Mouse (Mus musculus): ENCODE results near the gene Prc1. TPM values are rescaled to one million over a fixed set of nuclear protein-coding genes. Genes with fewer than 3 reads are reported as not detected.

Prc1 gene
- polyA plus RNA-seq, 1 experiment from 2014 or later, result 121 TPM

DNA sequence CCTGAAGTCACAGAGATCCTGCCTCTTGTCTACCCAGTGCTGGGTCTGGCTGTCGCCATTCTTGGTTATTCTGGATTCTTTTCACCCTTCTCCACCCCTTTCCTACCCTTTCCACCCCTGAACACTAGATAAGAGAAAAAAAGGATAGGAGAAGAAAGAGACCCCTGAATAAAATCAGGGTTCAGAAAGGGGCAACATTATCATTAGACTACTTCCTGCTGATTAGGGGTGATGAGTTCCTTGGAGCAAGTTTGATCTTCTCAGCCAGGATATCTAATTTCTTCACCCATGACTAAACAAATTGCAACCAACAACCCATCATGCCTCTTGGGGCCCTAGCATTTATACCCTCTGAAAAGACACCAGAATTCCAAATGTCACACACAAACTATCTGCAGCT lies 26.5 kb upstream of the Prc1 start:
- ATAC-seq (ENCODE audit: extremely low read depth, insufficient number of reproducible peaks, low FRiP score, low TSS enrichment), result no peak
- Histone ChIP-seq H3K9ac (no peak overlapping the region), H3K4me1 (peaks cover 34% of the 10 kb centered on the region), H3K4me3 (no peak overlapping the region), H3K4me2 (no peak overlapping the region), H3K27me3 (replicated peaks) (no peaks in the 10 kb centered on the region), H3K27ac (replicated peaks) (no peak overlapping the region), H3K36me3 (peaks cover 55% of the 10 kb centered on the region), H3K9me3 (no peaks in the 10 kb centered on the region)
- 80% methylated on average over 1 of the region's 1 CpGs for WGBS

DNA sequence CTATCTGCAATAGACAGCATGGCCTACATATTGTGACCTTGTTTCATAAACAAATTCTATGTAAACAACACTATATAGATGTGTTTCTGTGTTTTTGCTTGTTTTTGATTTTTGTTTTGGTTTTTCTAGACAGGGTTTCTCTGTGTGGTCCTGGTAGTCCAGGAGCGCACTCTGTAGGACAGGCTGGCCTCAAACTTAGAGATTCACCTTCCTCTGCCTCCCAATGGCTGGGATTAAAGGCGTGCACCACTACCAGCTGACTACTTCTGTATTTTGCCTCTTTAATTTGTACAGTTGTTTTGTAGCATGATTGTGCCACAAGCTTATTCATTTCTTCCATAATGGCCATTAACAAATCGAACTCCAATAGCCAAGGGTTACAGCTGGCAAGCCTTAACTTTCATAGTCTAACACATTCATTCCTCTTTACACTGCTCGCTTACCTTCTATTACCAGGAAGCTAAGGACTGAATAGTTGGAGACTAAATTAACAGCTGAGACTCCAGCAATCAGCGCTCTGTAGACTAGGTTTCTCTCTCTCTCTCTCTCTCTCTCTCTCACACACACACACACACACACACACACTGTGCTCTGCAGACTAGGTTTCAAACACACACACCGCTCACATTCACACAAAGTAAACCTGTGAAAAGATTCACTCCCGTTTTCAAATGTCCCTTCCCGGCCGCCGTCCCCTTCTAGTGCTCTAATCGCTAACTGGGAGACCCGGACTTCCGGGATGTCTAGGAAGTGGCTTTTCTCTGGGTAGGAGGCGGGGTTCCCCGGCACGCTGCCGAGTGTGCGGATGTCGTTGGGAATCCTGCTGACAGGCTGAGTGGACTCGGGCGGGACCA lies 25.1 kb upstream of the Prc1 start, which contains the start of gene Vps33b:
Gene Vps33b (plus strand): TSS at position 753 of the 854 bp plus-strand sequence.
- peak within 1 kb of the TSS; percentile 88 for H3K9ac ChIP-seq
- no peaks in the 10 kb centered on the region for H3K27me3 ChIP-seq (replicated peaks)
- WGBS, result 4% methylated on average over 21 of the region's 21 CpGs
- peaks cover 2% of the 10 kb centered on the region; the same call in 1 of the 2 replicates for H3K9me3 ChIP-seq
- ATAC-seq (ENCODE audit: extremely low read depth, insufficient number of reproducible peaks, low FRiP score, low TSS enrichment), result peak; percentile 71
- peaks cover 58% of the 10 kb centered on the region for H3K36me3 ChIP-seq
- peaks cover 31% of the 10 kb centered on the region for H3K4me1 ChIP-seq
- peak within 1 kb of the TSS; percentile 83 for H3K4me3 ChIP-seq
- peak within 1 kb of the TSS; percentile 81 for H3K27ac ChIP-seq (replicated peaks)
- peak within 1 kb of the TSS; percentile 93 for H3K4me2 ChIP-seq

DNA sequence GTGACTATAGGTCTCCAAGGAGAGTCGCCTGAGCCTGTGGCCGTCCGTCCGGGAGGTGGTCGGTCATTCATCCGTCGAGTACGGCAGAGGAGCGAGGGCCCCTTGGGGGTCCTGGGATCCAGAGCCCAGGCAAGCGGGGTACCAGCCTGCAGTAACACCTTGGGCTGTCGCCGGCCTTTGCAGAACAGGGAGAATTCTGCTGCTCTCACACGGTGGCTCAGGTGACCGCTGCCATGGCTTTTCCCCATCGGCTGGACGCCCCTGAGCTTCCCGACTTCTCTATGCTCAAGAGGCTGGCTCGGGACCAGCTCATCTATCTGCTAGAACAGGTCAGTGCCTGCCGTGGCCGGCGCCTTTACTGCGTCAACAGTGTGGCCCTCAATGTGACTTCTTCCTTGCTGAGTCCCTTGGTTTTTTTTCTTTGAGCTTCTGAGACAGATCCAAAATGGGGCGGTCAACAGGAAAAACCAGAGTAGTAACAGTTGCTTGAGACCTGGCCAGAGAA lies 24.4 kb upstream of the Prc1 start:
- Histone ChIP-seq H3K4me3 (peak overlapping the region; percentile 83), H3K9me3 (peaks cover 9% of the 10 kb centered on the region), H3K4me2 (peak overlapping the region; percentile 93), H3K4me1 (peaks cover 31% of the 10 kb centered on the region), H3K9ac (peak overlapping the region; percentile 88), H3K27me3 (replicated peaks) (no peaks in the 10 kb centered on the region), H3K27ac (replicated peaks) (peak overlapping the region; percentile 81), H3K36me3 (peaks cover 58% of the 10 kb centered on the region)
- ATAC-seq (ENCODE audit: extremely low read depth, insufficient number of reproducible peaks, low FRiP score, low TSS enrichment), result no peak
- WGBS, result under 1% methylated on average over 23 of the region's 23 CpGs

DNA sequence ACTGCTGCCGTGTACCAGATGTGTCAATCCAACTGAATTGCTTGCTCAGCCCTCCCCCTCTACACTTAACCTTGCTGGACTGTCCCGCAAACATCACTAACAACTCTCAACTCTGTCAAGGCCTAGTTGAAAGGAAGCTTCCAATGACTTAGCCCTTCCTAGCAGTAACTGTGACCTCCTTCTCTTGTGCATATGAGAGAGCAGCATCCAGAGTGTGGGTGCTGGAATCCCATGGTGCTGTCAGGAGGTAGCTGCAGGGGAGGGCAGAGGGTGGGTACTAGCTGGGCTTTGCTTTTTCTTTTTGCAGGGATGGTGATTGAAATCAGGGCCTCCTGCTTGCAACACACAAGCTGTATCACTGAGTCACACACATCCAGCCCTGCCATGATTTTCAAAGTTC lies 20.8 kb upstream of the Prc1 start:
- H3K27ac ChIP-seq (replicated peaks), result no peak overlapping the region
- H3K27me3 ChIP-seq (replicated peaks), result no peaks in the 10 kb centered on the region
- H3K9ac ChIP-seq, result no peak overlapping the region
- H3K4me1 ChIP-seq, result peaks cover 24% of the 10 kb centered on the region
- H3K4me3 ChIP-seq, result no peak overlapping the region
- peaks cover 66% of the 10 kb centered on the region for H3K36me3 ChIP-seq
- ATAC-seq (ENCODE audit: extremely low read depth, insufficient number of reproducible peaks, low FRiP score, low TSS enrichment), result no peak
- 83% methylated on average over 2 of the region's 2 CpGs for WGBS
- no peak overlapping the region for H3K4me2 ChIP-seq
- H3K9me3 ChIP-seq, result peaks cover 14% of the 10 kb centered on the region

DNA sequence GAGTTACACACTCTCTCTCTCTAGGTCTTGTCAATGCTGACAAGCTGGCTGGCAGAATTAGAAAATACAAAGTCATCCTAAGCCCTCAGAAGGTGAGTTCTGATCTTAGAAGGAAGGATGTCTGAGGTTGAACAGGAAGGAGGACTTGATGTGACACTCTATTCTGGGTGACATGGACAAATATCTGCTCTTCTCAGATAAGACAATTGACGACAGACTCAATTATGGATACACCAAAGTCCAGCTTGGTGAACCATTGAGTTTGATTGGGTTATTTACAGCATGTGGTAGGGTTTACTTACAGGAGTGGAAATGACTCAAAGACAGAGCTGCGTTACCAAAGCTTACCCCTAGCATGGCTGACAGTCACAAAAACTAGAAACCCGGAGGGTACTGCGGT lies 17.9 kb upstream of the Prc1 start:
- peaks cover 4% of the 10 kb centered on the region for H3K4me1 ChIP-seq
- H3K27ac ChIP-seq (replicated peaks), result no peak overlapping the region
- H3K9ac ChIP-seq, result no peak overlapping the region
- no peak overlapping the region for H3K4me2 ChIP-seq
- H3K36me3 ChIP-seq, result peaks cover 89% of the 10 kb centered on the region
- no peak for ATAC-seq (ENCODE audit: extremely low read depth, insufficient number of reproducible peaks, low FRiP score, low TSS enrichment)
- H3K27me3 ChIP-seq (replicated peaks), result no peaks in the 10 kb centered on the region
- 86% methylated on average over 4 of the region's 4 CpGs for WGBS
- peaks cover 14% of the 10 kb centered on the region for H3K9me3 ChIP-seq
- H3K4me3 ChIP-seq, result no peak overlapping the region

DNA sequence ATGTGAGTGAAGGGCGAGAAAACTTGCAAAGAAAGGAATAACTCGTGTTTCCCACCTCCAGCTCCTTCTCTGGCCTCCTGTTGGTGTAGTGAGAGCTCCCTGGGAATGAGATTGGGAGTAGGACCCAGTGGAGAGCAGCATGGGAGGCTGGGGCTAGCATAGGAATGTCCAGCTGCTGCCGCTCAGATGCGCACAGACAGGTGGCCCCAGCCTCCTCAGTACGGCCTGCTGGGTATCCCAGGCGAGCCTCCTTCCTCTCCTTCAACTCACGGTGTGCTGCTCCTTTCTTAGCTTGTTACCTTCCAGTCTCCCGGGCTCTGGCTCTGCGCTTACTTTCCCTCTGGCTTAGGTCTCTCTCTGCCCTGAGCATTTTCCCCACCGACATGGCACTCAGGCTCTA lies 14.2 kb upstream of the Prc1 start:
- H3K4me1 ChIP-seq, result peaks cover 3% of the 10 kb centered on the region; the same call in 1 of the 2 replicates
- H3K27me3 ChIP-seq (replicated peaks), result no peaks in the 10 kb centered on the region
- H3K4me2 ChIP-seq, result no peak overlapping the region
- no peak overlapping the region for H3K9ac ChIP-seq
- no peak overlapping the region for H3K4me3 ChIP-seq
- no peak overlapping the region for H3K27ac ChIP-seq (replicated peaks)
- H3K9me3 ChIP-seq, result peaks cover 3% of the 10 kb centered on the region
- 80% methylated on average over 10 of the region's 10 CpGs for WGBS
- H3K36me3 ChIP-seq, result peaks cover 90% of the 10 kb centered on the region
- no peak for ATAC-seq (ENCODE audit: extremely low read depth, insufficient number of reproducible peaks, low FRiP score, low TSS enrichment)

DNA sequence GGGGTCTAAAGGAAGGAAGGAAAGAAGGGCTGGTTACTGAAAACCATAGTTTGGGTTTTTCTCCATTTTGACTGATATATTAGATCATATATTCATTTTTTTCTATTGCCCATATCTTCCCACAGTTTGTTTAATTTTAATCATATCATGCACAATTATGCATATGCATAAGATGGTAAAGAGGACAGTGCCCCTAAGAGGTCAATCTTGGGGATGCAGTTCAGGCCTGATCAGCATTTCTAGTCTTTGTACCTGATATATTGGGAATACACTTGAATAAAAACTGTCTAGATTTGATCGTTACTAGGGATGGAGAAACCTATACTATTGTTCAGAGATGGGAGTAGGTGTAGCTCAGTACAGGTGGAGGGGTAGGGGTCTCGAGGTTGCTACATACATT lies 13.3 kb upstream of the Prc1 start:
- no peak for ATAC-seq (ENCODE audit: extremely low read depth, insufficient number of reproducible peaks, low FRiP score, low TSS enrichment)
- Histone ChIP-seq H3K36me3 (peaks cover 91% of the 10 kb centered on the region), H3K4me2 (no peak overlapping the region), H3K4me3 (no peak overlapping the region), H3K4me1 (peaks cover 3% of the 10 kb centered on the region; the same call in 1 of the 2 replicates), H3K27me3 (replicated peaks) (no peaks in the 10 kb centered on the region), H3K27ac (replicated peaks) (no peak overlapping the region), H3K9me3 (no peaks in the 10 kb centered on the region), H3K9ac (no peak overlapping the region)
- 88% methylated on average over 2 of the region's 2 CpGs for WGBS

DNA sequence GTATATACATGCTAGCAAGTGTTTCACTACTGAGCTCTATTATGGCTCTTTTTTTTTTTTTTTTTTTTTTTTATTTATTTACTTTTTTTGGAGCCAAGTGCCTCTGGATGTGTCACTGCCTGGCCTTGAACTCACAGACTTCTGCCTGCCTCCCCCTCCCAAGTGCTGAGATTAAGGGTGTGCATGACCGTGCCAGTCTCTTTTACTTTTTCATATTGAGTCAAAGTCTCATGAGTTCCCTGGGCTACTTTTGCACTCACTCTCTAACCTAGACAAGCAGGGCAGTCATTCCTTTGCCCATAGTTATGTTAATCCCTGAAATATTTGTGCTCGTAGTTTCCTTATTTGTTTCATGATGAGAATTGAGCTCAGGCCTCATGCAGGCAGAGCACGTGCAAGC lies 12.6 kb upstream of the Prc1 start:
- H3K4me2 ChIP-seq, result no peak overlapping the region
- H3K9ac ChIP-seq, result no peak overlapping the region
- no peak for ATAC-seq (ENCODE audit: extremely low read depth, insufficient number of reproducible peaks, low FRiP score, low TSS enrichment)
- no peaks in the 10 kb centered on the region for H3K9me3 ChIP-seq
- H3K27ac ChIP-seq (replicated peaks), result no peak overlapping the region
- H3K27me3 ChIP-seq (replicated peaks), result no peaks in the 10 kb centered on the region
- WGBS, result 85% methylated on average over 3 of the region's 3 CpGs
- H3K4me3 ChIP-seq, result no peak overlapping the region
- peaks cover 3% of the 10 kb centered on the region; the same call in 1 of the 2 replicates for H3K4me1 ChIP-seq
- H3K36me3 ChIP-seq, result peaks cover 91% of the 10 kb centered on the region

DNA sequence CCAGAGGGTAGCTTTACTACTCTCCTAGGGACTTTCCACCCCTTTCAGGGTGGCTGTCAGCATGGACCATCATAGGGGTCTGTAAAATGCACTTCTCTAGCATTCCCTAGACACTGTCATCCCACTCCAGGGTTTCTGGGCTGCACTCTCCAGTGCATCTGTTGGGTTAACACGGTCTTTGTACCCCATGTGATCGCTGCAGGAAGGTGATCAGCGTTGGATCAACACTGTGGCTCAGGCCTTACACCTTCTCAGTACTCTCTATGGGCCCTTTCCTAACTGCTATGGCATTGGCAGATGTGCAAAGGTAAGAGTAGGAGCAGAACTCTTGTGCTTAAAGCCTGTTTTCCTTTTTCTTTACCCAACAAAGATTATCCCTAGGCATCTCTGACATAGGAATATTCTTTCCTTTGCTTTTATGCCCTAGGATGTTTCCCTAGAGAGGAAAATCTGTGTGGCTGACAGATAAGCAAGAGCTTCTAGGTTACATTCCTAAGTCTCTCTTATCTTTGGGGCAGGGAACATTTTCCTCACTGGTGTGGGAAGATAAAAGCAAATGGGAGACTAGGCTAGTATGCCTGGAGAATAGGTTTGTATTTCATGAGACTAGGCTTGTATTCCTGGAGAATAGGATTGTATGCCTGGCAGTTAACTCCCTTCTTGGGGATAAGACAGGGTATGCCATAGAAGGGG lies 10.9 kb upstream of the Prc1 start:
- H3K36me3 ChIP-seq, result peaks cover 91% of the 10 kb centered on the region
- peak overlapping the region; percentile 49 for H3K27ac ChIP-seq (replicated peaks)
- 57% methylated on average over 3 of the region's 3 CpGs for WGBS

DNA sequence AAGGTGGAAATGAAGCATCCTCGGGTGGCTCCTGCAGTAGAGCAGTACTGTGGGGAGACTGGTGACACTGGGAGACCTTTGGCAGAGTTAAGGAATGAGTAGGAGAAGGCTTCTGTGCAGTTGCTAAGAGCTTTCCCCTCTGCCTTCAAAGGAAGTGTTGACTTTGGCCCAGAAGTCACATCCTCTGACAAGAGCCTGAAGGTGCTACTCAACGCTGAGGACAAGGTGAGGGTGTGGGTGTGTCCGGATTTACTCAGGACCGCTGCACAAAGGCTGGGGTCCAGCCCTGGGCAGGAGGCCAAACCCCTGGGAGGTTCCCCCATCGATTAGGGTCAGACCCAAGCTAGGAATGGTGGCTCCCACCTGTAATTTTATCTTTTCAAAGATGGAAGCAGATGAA lies 9.9 kb upstream of the Prc1 start:
- no peak overlapping the region for H3K27ac ChIP-seq (replicated peaks)
- H3K4me2 ChIP-seq, result no peak overlapping the region
- no peaks in the 10 kb centered on the region for H3K9me3 ChIP-seq
- no peaks in the 10 kb centered on the region for H3K27me3 ChIP-seq (replicated peaks)
- WGBS, result 76% methylated on average over 5 of the region's 5 CpGs
- peaks cover 89% of the 10 kb centered on the region for H3K36me3 ChIP-seq
- no peak overlapping the region for H3K9ac ChIP-seq
- ATAC-seq (ENCODE audit: extremely low read depth, insufficient number of reproducible peaks, low FRiP score, low TSS enrichment), result no peak
- H3K4me1 ChIP-seq, result peaks cover 3% of the 10 kb centered on the region; the same call in 1 of the 2 replicates
- no peak overlapping the region for H3K4me3 ChIP-seq

More for the DNA sequence above, 10.9 kb upstream of the Prc1 start:
- no peak overlapping the region for H3K9ac ChIP-seq
- H3K4me2 ChIP-seq, result no peak overlapping the region
- H3K4me3 ChIP-seq, result no peak overlapping the region
- peaks cover 3% of the 10 kb centered on the region; the same call in 1 of the 2 replicates for H3K4me1 ChIP-seq
- ATAC-seq (ENCODE audit: extremely low read depth, insufficient number of reproducible peaks, low FRiP score, low TSS enrichment), result no peak
- no peaks in the 10 kb centered on the region for H3K27me3 ChIP-seq (replicated peaks)
- H3K9me3 ChIP-seq, result no peaks in the 10 kb centered on the region

DNA sequence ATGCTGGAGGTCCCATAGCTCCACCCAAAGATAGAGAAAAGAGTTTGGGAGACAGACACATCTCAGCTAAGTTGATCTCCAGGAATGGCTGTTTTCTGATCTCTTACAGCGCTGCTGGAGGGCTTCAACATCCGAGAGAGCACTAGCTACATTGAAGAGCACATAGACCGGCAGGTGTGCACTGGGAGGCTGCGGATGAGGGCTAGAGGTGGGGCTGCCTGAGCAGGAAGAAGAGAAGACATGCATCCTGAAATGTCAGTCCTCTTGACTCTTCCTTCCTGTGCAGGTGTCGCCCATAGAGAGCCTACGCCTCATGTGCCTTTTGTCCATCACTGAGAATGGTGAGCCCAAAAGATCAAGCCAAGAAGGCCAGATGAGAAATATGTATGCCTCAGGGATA lies 8.5 kb upstream of the Prc1 start:
- peaks cover 3% of the 10 kb centered on the region; the same call in 1 of the 2 replicates for H3K4me1 ChIP-seq
- 89% methylated on average over 6 of the region's 6 CpGs for WGBS
- H3K36me3 ChIP-seq, result peaks cover 89% of the 10 kb centered on the region
- H3K9ac ChIP-seq, result no peak overlapping the region
- H3K27me3 ChIP-seq (replicated peaks), result no peaks in the 10 kb centered on the region
- H3K4me2 ChIP-seq, result no peak overlapping the region
- no peak overlapping the region for H3K4me3 ChIP-seq
- no peak overlapping the region for H3K27ac ChIP-seq (replicated peaks)
- no peak for ATAC-seq (ENCODE audit: extremely low read depth, insufficient number of reproducible peaks, low FRiP score, low TSS enrichment)
- H3K9me3 ChIP-seq, result no peaks in the 10 kb centered on the region

Data from heart, embryonic 13.5 days (tissue).